10 mouse cellular contexts compared by ENCODE assay signal in genomic region chr2:59824289-59824688, GRCm38 (mm10). TPM values are rescaled to one million over a fixed set of nuclear protein-coding genes. Genes with fewer than 3 reads are reported as not detected.
DNase-seq lines count a peak whose midpoint lies in the region; ATAC-seq lines count a peak whose summit lies in the region.
"Had no signal": no experiment of that assay in that cellular context is flagged by ENCODE, and none has a peak within 500 bp of the region (broad histone marks: within the 10 kb centered on the region; RNA-seq: fewer than 3 reads in every experiment).

No protein-coding gene starts in this region.

- no peak overlapping the region for H3K9ac ChIP-seq in liver, embryonic 12.5 days
- H3K9ac ChIP-seq: embryonic facial prominence, embryonic 12.5 days; liver, embryonic 15.5 days had no signal

- H3K4me1 ChIP-seq in liver, embryonic 12.5 days = no peaks in the 10 kb centered on the region
- H3K4me1 ChIP-seq: liver, embryonic 15.5 days had no signal

- no peak overlapping the region for H3K27ac ChIP-seq in liver, embryonic 12.5 days
- H3K27ac ChIP-seq: embryonic facial prominence, embryonic 12.5 days; liver, embryonic 15.5 days had no signal

- H3K9me3 ChIP-seq in liver, embryonic 12.5 days (replicated peaks) = no peaks in the 10 kb centered on the region
- H3K9me3 ChIP-seq: embryonic facial prominence, embryonic 12.5 days; liver, embryonic 15.5 days had no signal

- no peak overlapping the region for H3K4me3 ChIP-seq in liver, embryonic 12.5 days
- H3K4me3 ChIP-seq: embryonic facial prominence, embryonic 12.5 days; liver, embryonic 15.5 days had no signal

- 67% methylated on average over 8 of the region's 8 CpGs for WGBS in liver, embryonic 12.5 days (ENCODE audit: insufficient replicate concordance)

- peak; percentile 41 for DNase-seq in layer of hippocampus, adult 9-11 months
- DNase-seq in layer of hippocampus, adult 9-10 months (ENCODE audit: low spot score) = no peak
- peak; percentile 34 for DNase-seq in gastrocnemius, postnatal 25 days
- peak; percentile 49 for DNase-seq in lung, adult 18-20 months
- DNase-seq in testis, postnatal 14 days (ENCODE audit: low spot score) = peak; percentile 42
- DNase-seq in right cerebral cortex, postnatal 4 days = no peak
- no peak for DNase-seq in kidney, postnatal 10 days

- no peaks in the 10 kb centered on the region for H3K36me3 ChIP-seq in liver, embryonic 12.5 days
- H3K36me3 ChIP-seq: liver, embryonic 15.5 days had no signal

- no peak for ATAC-seq in liver, embryonic 12.5 days

- no peak overlapping the region for H3K4me2 ChIP-seq in liver, embryonic 12.5 days
- H3K4me2 ChIP-seq: embryonic facial prominence, embryonic 12.5 days; liver, embryonic 15.5 days had no signal

- H3K27me3 ChIP-seq in liver, embryonic 12.5 days (replicated peaks) = no peaks in the 10 kb centered on the region
- H3K27me3 ChIP-seq: embryonic facial prominence, embryonic 12.5 days; liver, embryonic 15.5 days had no signal

RNA-seq across cellular contexts. Expression of gene Wdsub1, which starts 58.1 kb away (rescaled TPM):
- total RNA-seq in gastrocnemius, postnatal 25 days (2021) = 10 to 100 TPM; 11.8 to 13.0 TPM
- 10.5 and 12.9 TPM in 2 replicates for polyA plus RNA-seq in liver, embryonic 12.5 days (2016; fragmentation: Nextera tagmentation; extraction: Ambion mirVana)

Comparison
In these comparisons a context has a peak if more than half of its experiments do, and no peak if none do; other contexts are left out.
1. DNase-seq: peak in layer of hippocampus, adult 9-11 months (single experiment), gastrocnemius, postnatal 25 days (single experiment), lung, adult 18-20 months (2 of 2) and testis, postnatal 14 days (single experiment); none in layer of hippocampus, adult 9-10 months (single experiment), right cerebral cortex, postnatal 4 days (single experiment) and kidney, postnatal 10 days (single experiment).